Mouse (Mus musculus) cerebellum, postnatal 36 days (tissue): ENCODE measurements around the gene Gigyf2.

ENCODE experiments used
- DNase-seq, 2 experiments: peaks; one replicate each; pipeline ENCODE4 v3.0.0; 2021 to 2022; ENCODE audit warnings: mixed read lengths in 2 of 2

The Gigyf2 gene

GRCm38 (mm10) chr1:87321071-87321470 lies 5.7 kb upstream of the Gigyf2 start:
- DNase-seq: no peak

- DNase-seq: no peak
These were observed 4.0 kb upstream of the Gigyf2 start for GRCm38 (mm10) chr1:87322778-87323177.

- no peak for DNase-seq
These were observed 2.1 kb upstream of the Gigyf2 start for GRCm38 (mm10) chr1:87324649-87325048.

GRCm38 (mm10) chr1:87327165-87327861 lies 515 bp downstream of the Gigyf2 start:
- no peak for DNase-seq

GRCm38 (mm10) chr1:87331774-87332173 lies 5.0 kb downstream of the Gigyf2 start:
- DNase-seq: no peak

GRCm38 (mm10) chr1:87350576-87350975 lies 23.8 kb downstream of the Gigyf2 start:
- peak in 1 of 2 experiments; percentile 7 for DNase-seq

GRCm38 (mm10) chr1:87360276-87360675 lies 33.5 kb downstream of the Gigyf2 start:
- DNase-seq: no peak

GRCm38 (mm10) chr1:87378024-87378560 lies 51.3 kb downstream of the Gigyf2 start:
- DNase-seq: no peak

- no peak for DNase-seq
These were observed 53.1 kb downstream of the Gigyf2 start for GRCm38 (mm10) chr1:87379919-87380318.

GRCm38 (mm10) chr1:87381152-87381551 lies 54.4 kb downstream of the Gigyf2 start:
- DNase-seq: no peak

- no peak for DNase-seq
These were observed 59.8 kb downstream of the Gigyf2 start for GRCm38 (mm10) chr1:87386436-87387092.

- no peak for DNase-seq
These were observed 66.8 kb downstream of the Gigyf2 start for GRCm38 (mm10) chr1:87393444-87394195.

- DNase-seq: no peak
These were observed 67.8 kb downstream of the Gigyf2 start, which contains the start of gene Kcnj13 for GRCm38 (mm10) chr1:87394594-87394993. Gene Kcnj13, minus strand, starts transcription at chr1:87394729.

GRCm38 (mm10) chr1:87396923-87397586 lies 70.3 kb downstream of the Gigyf2 start:
- no peak for DNase-seq

- DNase-seq: no peak
These were observed 77.9 kb downstream of the Gigyf2 start for GRCm38 (mm10) chr1:87404710-87405109.

- no peak for DNase-seq
These were observed 79.2 kb downstream of the Gigyf2 start for GRCm38 (mm10) chr1:87406012-87406411.

- DNase-seq: no peak
These were observed 82.6 kb downstream of the Gigyf2 start for GRCm38 (mm10) chr1:87409380-87409779.

- peak in 1 of 2 experiments; percentile 16 for DNase-seq
These were observed 91.9 kb downstream of the Gigyf2 start for GRCm38 (mm10) chr1:87418733-87419132.

- no peak for DNase-seq
These were observed 108.3 kb downstream of the Gigyf2 start for GRCm38 (mm10) chr1:87435125-87435524.

GRCm38 (mm10) chr1:87436583-87436982 lies 109.8 kb downstream of the Gigyf2 start:
- no peak for DNase-seq

GRCm38 (mm10) chr1:87447183-87448104 lies 120.6 kb downstream of the Gigyf2 start:
- DNase-seq: peak; percentile 75 to 77

GRCm38 (mm10) chr1:87449432-87449831 lies 122.6 kb downstream of the Gigyf2 start:
- no peak for DNase-seq
